Mouse (Mus musculus) embryonic facial prominence, embryonic 14.5 days (tissue): Measurements from ENCODE around the gene Slc36a4. TPM values are rescaled to one million over a fixed set of nuclear protein-coding genes. Genes with fewer than 3 reads are reported as not detected.

Experiments
- ATAC-seq: fragments of 200-750 bp; cut with Nextera tagmentation; 2 replicates; pipeline ENCODE4 v1.8.0; 2017; ENCODE audit warnings: low read depth, moderate number of reproducible peaks, moderate TSS enrichment
- DNase-seq: peaks from one replicate; pipeline ENCODE4 v3.0.0-alpha.2; 2015; ENCODE audit warnings: low spot score
- H3K27ac ChIP-seq: fragments of 300-500 bp; sonication (generic); replicated peaks from 2 replicates; pipeline ENCODE4 v1.5.1; 2014; ENCODE audit warnings: low read depth, mild to moderate bottlenecking, low read length, moderate library complexity
- H3K27me3 ChIP-seq: fragments of 300-500 bp; sonication (generic); replicated peaks from 2 replicates; pipeline ENCODE4 v1.6.1; 2014; ENCODE audit warnings: low read length; ENCODE audit not compliant: control insufficient read depth, insufficient read depth
- H3K36me3 ChIP-seq: fragments of 300-500 bp; sonication (generic); 2 replicates; pipeline ENCODE4 v1.6.1; 2014; ENCODE audit warnings: low read length, mixed read lengths; ENCODE audit not compliant: control insufficient read depth, insufficient read depth
- H3K4me1 ChIP-seq: fragments of 300-500 bp; sonication (generic); 2 replicates; pipeline ENCODE4 v1.6.1; 2014; ENCODE audit warnings: antibody characterized with exemption, low read length; ENCODE audit not compliant: control insufficient read depth, insufficient read depth
- H3K4me2 ChIP-seq: fragments of 300-500 bp; sonication (generic); 2 replicates; pipeline ENCODE4 v1.6.1; 2014; ENCODE audit warnings: low read depth, mild to moderate bottlenecking, low read length, moderate library complexity, mixed read lengths
- H3K4me3 ChIP-seq: fragments of 300-500 bp; sonication (generic); 2 replicates; pipeline ENCODE4 v1.5.1; 2014; ENCODE audit warnings: low read depth, mild to moderate bottlenecking, low read length
- H3K9ac ChIP-seq: fragments of 300-500 bp; sonication (generic); 2 replicates; pipeline ENCODE4 v1.6.1; 2014; ENCODE audit warnings: low read depth, mild to moderate bottlenecking, low read length, moderate library complexity, mixed read lengths
- H3K9me3 ChIP-seq: fragments of 300-500 bp; sonication (generic); 2 replicates; pipeline ENCODE4 v1.6.1; 2016; ENCODE audit warnings: low read length; ENCODE audit not compliant: control insufficient read depth
- WGBS: fragments of 180-500 bp; shearing (Covaris S2); extraction: QIAGEN DNeasy Blood & Tissue Kit; methylation state at CpG from one replicate; pipeline ENCODE4 v1.1.7; 2014; 5-methylcytosine and 5-hydroxymethylcytosine counted together
- polyA plus RNA-seq: library from polyadenylated mRNA; unstranded; fragments of >200 nt; fragmentation: Nextera tagmentation; extraction: Ambion mirVana; gene quantifications from 2 replicates; pipeline ENCODE4 v1.2.1, GENCODE M21; 2014

Slc36a4 gene
- polyA plus RNA-seq, 1 experiment from 2014 or later, result 23.1 TPM

- H3K27me3 ChIP-seq, result no peaks in the 10 kb centered on the region
Observed at GRCm38 (mm10) chr9:15734056-15734866, 24.7 kb downstream of the Slc36a4 start.

GRCm38 (mm10) chr9:15734867-15735131 is 25.3 kb downstream of the Slc36a4 start:
- H3K4me1 ChIP-seq, result no peaks in the 10 kb centered on the region
- H3K4me3 ChIP-seq, result no peak overlapping the region
- WGBS, result 90% methylated on average over 6 of the region's 6 CpGs
- H3K9me3 ChIP-seq, result no peaks in the 10 kb centered on the region
- H3K4me2 ChIP-seq, result no peak overlapping the region
- H3K27ac ChIP-seq, result no peak overlapping the region
- no peaks in the 10 kb centered on the region for H3K27me3 ChIP-seq
- peaks cover 69% of the 10 kb centered on the region for H3K36me3 ChIP-seq
- no peak for ATAC-seq
- DNase-seq, result no peak
- no peak overlapping the region for H3K9ac ChIP-seq

More at GRCm38 (mm10) chr9:15734056-15734866, 24.7 kb downstream of the Slc36a4 start:
- Histone ChIP-seq H3K9me3 (no peaks in the 10 kb centered on the region), H3K4me1 (no peaks in the 10 kb centered on the region), H3K4me3 (no peak overlapping the region), H3K27ac (no peak overlapping the region), H3K36me3 (peaks cover 69% of the 10 kb centered on the region), H3K9ac (no peak overlapping the region), H3K4me2 (no peak overlapping the region)
- ATAC-seq (no peak), DNase-seq (peak; percentile 26)
- 84% methylated on average over 11 of the region's 11 CpGs for WGBS

GRCm38 (mm10) chr9:15737522-15737921 is 28.0 kb downstream of the Slc36a4 start:
- Histone ChIP-seq H3K27ac (no peak overlapping the region), H3K27me3 (no peaks in the 10 kb centered on the region), H3K4me3 (no peak overlapping the region), H3K4me1 (no peaks in the 10 kb centered on the region), H3K9ac (no peak overlapping the region), H3K36me3 (peaks cover 54% of the 10 kb centered on the region), H3K4me2 (no peak overlapping the region), H3K9me3 (no peaks in the 10 kb centered on the region)
- DNase-seq, result no peak
- no peak for ATAC-seq
- 86% methylated on average over 2 of the region's 2 CpGs for WGBS

- peaks cover 36% of the 10 kb centered on the region for H3K36me3 ChIP-seq
- no peaks in the 10 kb centered on the region for H3K27me3 ChIP-seq
- no peak overlapping the region for H3K4me3 ChIP-seq
- WGBS, result 70% methylated on average over 4 of the region's 4 CpGs
- no peak overlapping the region for H3K4me2 ChIP-seq
- H3K9ac ChIP-seq, result no peak overlapping the region
- no peaks in the 10 kb centered on the region for H3K4me1 ChIP-seq
- H3K27ac ChIP-seq, result no peak overlapping the region
- ATAC-seq (no peak), DNase-seq (no peak)
- no peaks in the 10 kb centered on the region for H3K9me3 ChIP-seq
Observed at GRCm38 (mm10) chr9:15741428-15741827, 31.9 kb downstream of the Slc36a4 start.

- no peak overlapping the region for H3K9ac ChIP-seq
- ATAC-seq (no peak), DNase-seq (no peak)
- whole genome bisulfite sequencing, result 69% methylated on average over 6 of the region's 6 CpGs
- H3K27ac ChIP-seq, result no peak overlapping the region
- no peaks in the 10 kb centered on the region for H3K4me1 ChIP-seq
- no peak overlapping the region for H3K4me2 ChIP-seq
- H3K9me3 ChIP-seq, result no peaks in the 10 kb centered on the region
- H3K4me3 ChIP-seq, result no peak overlapping the region
- peaks cover 31% of the 10 kb centered on the region for H3K36me3 ChIP-seq
- no peaks in the 10 kb centered on the region for H3K27me3 ChIP-seq
Observed at GRCm38 (mm10) chr9:15741931-15742330, 32.4 kb downstream of the Slc36a4 start.

- DNase-seq, result no peak
- no peaks in the 10 kb centered on the region for H3K9me3 ChIP-seq
- WGBS, result 61% methylated on average over 2 of the region's 2 CpGs
- no peaks in the 10 kb centered on the region for H3K27me3 ChIP-seq
- no peak overlapping the region for H3K27ac ChIP-seq
- H3K36me3 ChIP-seq, result no peaks in the 10 kb centered on the region
- no peaks in the 10 kb centered on the region for H3K4me1 ChIP-seq
- no peak overlapping the region for H3K4me2 ChIP-seq
- no peak overlapping the region for H3K4me3 ChIP-seq
- ATAC-seq, result no peak
- no peak overlapping the region for H3K9ac ChIP-seq
Observed at GRCm38 (mm10) chr9:15745985-15746607, 36.6 kb downstream of the Slc36a4 start.

GRCm38 (mm10) chr9:15746636-15747035 is 37.1 kb downstream of the Slc36a4 start:
- WGBS, result 34% methylated on average over 7 of the region's 7 CpGs
- Histone ChIP-seq H3K9me3 (no peaks in the 10 kb centered on the region), H3K4me3 (no peak overlapping the region), H3K4me1 (no peaks in the 10 kb centered on the region), H3K36me3 (no peaks in the 10 kb centered on the region), H3K4me2 (no peak overlapping the region), H3K9ac (no peak overlapping the region), H3K27me3 (no peaks in the 10 kb centered on the region), H3K27ac (no peak overlapping the region)
- no peak for ATAC-seq
- DNase-seq, result no peak

- Histone ChIP-seq H3K4me3 (no peak overlapping the region), H3K27ac (no peak overlapping the region), H3K4me2 (no peak overlapping the region), H3K27me3 (no peaks in the 10 kb centered on the region), H3K36me3 (no peaks in the 10 kb centered on the region), H3K9ac (no peak overlapping the region), H3K9me3 (no peaks in the 10 kb centered on the region), H3K4me1 (no peaks in the 10 kb centered on the region)
- no peak for ATAC-seq
- 46% methylated on average over 5 of the region's 5 CpGs for WGBS
- DNase-seq, result no peak
Observed at GRCm38 (mm10) chr9:15748383-15748782, 38.8 kb downstream of the Slc36a4 start.

GRCm38 (mm10) chr9:15759318-15759717 is 49.8 kb downstream of the Slc36a4 start:
- no peak overlapping the region for H3K9ac ChIP-seq
- H3K9me3 ChIP-seq, result no peaks in the 10 kb centered on the region
- no peaks in the 10 kb centered on the region for H3K4me1 ChIP-seq
- DNase-seq (no peak), ATAC-seq (no peak)
- no peaks in the 10 kb centered on the region for H3K27me3 ChIP-seq
- no peak overlapping the region for H3K4me3 ChIP-seq
- no peak overlapping the region for H3K4me2 ChIP-seq
- H3K27ac ChIP-seq, result no peak overlapping the region
- H3K36me3 ChIP-seq, result no peaks in the 10 kb centered on the region
